Mouse (Mus musculus): ENCODE data around the gene Krtap27-1. TPM values are rescaled to one million over a fixed set of nuclear protein-coding genes. Genes with fewer than 3 reads are reported as not detected.
A peak's percentile ranks its signal among the peaks of the same experiment; 100 is the strongest.

Gene Krtap27-1
- polyA plus RNA-seq (2015; fragmentation: Nextera tagmentation; extraction: Ambion mirVana), result not detected in 2 replicates

GRCm38 (mm10) chr16:88671571-88671970 is at the start of gene Krtap27-1:
Gene Krtap27-1, minus strand, starts transcription at chr16:88671671.
- Histone ChIP-seq H3K4me3 (replicated peaks; ENCODE audit: low read length) (no peak within 1 kb of the TSS), H3K9me3 (replicated peaks; ENCODE audit: control insufficient read depth, low read length) (no peaks in the 10 kb centered on the region), H3K9ac (ENCODE audit: low read length) (no peak within 1 kb of the TSS), H3K36me3 (ENCODE audit: control insufficient read depth, insufficient read depth, low read length) (no peaks in the 10 kb centered on the region), H3K4me1 (ENCODE audit: control insufficient read depth, insufficient read depth, low read length) (no peaks in the 10 kb centered on the region), H3K27me3 (ENCODE audit: control insufficient read depth, insufficient read depth, low read length) (no peaks in the 10 kb centered on the region), H3K4me2 (ENCODE audit: low read depth, low read length) (no peak within 1 kb of the TSS), H3K27ac (ENCODE audit: low read length) (no peak within 1 kb of the TSS)
- WGBS, result 87% methylated on average over 4 of the region's 4 CpGs
- no peak for ATAC-seq (ENCODE audit: insufficient read depth, low FRiP score)

- ATAC-seq (ENCODE audit: insufficient read depth, low FRiP score), result no peak
- 41% methylated on average over 1 of the region's 1 CpGs for WGBS
- H3K9ac ChIP-seq (ENCODE audit: low read length), result no peak overlapping the region
- H3K9me3 ChIP-seq (replicated peaks; ENCODE audit: control insufficient read depth, low read length), result no peaks in the 10 kb centered on the region
- H3K4me3 ChIP-seq (replicated peaks; ENCODE audit: low read length), result no peak overlapping the region
- no peaks in the 10 kb centered on the region for H3K36me3 ChIP-seq (ENCODE audit: control insufficient read depth, insufficient read depth, low read length)
- no peaks in the 10 kb centered on the region for H3K4me1 ChIP-seq (ENCODE audit: control insufficient read depth, insufficient read depth, low read length)
- H3K4me2 ChIP-seq (ENCODE audit: low read depth, low read length), result no peak overlapping the region
- no peaks in the 10 kb centered on the region for H3K27me3 ChIP-seq (ENCODE audit: control insufficient read depth, insufficient read depth, low read length)
- no peak overlapping the region for H3K27ac ChIP-seq (ENCODE audit: low read length)
Observed at GRCm38 (mm10) chr16:88720031-88720430, 48.6 kb upstream of the Krtap27-1 start.

GRCm38 (mm10) chr16:88716549-88716948 is 45.1 kb upstream of the Krtap27-1 start:
- Histone ChIP-seq H3K4me2 (ENCODE audit: low read depth, low read length) (no peak overlapping the region), H3K27ac (ENCODE audit: low read length) (no peak overlapping the region), H3K4me1 (ENCODE audit: control insufficient read depth, insufficient read depth, low read length) (no peaks in the 10 kb centered on the region), H3K9ac (ENCODE audit: low read length) (no peak overlapping the region), H3K36me3 (ENCODE audit: control insufficient read depth, insufficient read depth, low read length) (no peaks in the 10 kb centered on the region), H3K27me3 (ENCODE audit: control insufficient read depth, insufficient read depth, low read length) (no peaks in the 10 kb centered on the region), H3K9me3 (replicated peaks; ENCODE audit: control insufficient read depth, low read length) (no peaks in the 10 kb centered on the region), H3K4me3 (replicated peaks; ENCODE audit: low read length) (no peak overlapping the region)
- ATAC-seq (ENCODE audit: insufficient read depth, low FRiP score), result no peak

GRCm38 (mm10) chr16:88711245-88711644 is 39.8 kb upstream of the Krtap27-1 start:
- Histone ChIP-seq H3K27me3 (ENCODE audit: control insufficient read depth, insufficient read depth, low read length) (no peaks in the 10 kb centered on the region), H3K27ac (ENCODE audit: low read length) (no peak overlapping the region), H3K36me3 (ENCODE audit: control insufficient read depth, insufficient read depth, low read length) (no peaks in the 10 kb centered on the region), H3K4me3 (replicated peaks; ENCODE audit: low read length) (no peak overlapping the region), H3K4me2 (ENCODE audit: low read depth, low read length) (no peak overlapping the region), H3K9ac (ENCODE audit: low read length) (no peak overlapping the region), H3K9me3 (replicated peaks; ENCODE audit: control insufficient read depth, low read length) (no peaks in the 10 kb centered on the region), H3K4me1 (ENCODE audit: control insufficient read depth, insufficient read depth, low read length) (no peaks in the 10 kb centered on the region)
- 81% methylated on average over 6 of the region's 6 CpGs for WGBS
- ATAC-seq (ENCODE audit: insufficient read depth, low FRiP score), result no peak

- peak; percentile 86; the same call in 1 of the 2 replicates for ATAC-seq (ENCODE audit: insufficient read depth, low FRiP score)
- H3K27me3 ChIP-seq (ENCODE audit: control insufficient read depth, insufficient read depth, low read length), result no peaks in the 10 kb centered on the region
- H3K27ac ChIP-seq (ENCODE audit: low read length), result no peak overlapping the region
- no peak overlapping the region for H3K4me3 ChIP-seq (replicated peaks; ENCODE audit: low read length)
- 56% methylated on average over 4 of the region's 4 CpGs for WGBS
- no peaks in the 10 kb centered on the region for H3K36me3 ChIP-seq (ENCODE audit: control insufficient read depth, insufficient read depth, low read length)
- no peak overlapping the region for H3K4me2 ChIP-seq (ENCODE audit: low read depth, low read length)
- no peak overlapping the region for H3K9ac ChIP-seq (ENCODE audit: low read length)
- H3K4me1 ChIP-seq (ENCODE audit: control insufficient read depth, insufficient read depth, low read length), result no peaks in the 10 kb centered on the region
- no peaks in the 10 kb centered on the region for H3K9me3 ChIP-seq (replicated peaks; ENCODE audit: control insufficient read depth, low read length)
Observed at GRCm38 (mm10) chr16:88710757-88711156, 39.3 kb upstream of the Krtap27-1 start.

GRCm38 (mm10) chr16:88707496-88708012 is 36.1 kb upstream of the Krtap27-1 start, which contains the start of gene 2310061N02Rik:
Gene 2310061N02Rik, minus strand, starts transcription at chr16:88707962.
- Histone ChIP-seq H3K4me1 (ENCODE audit: control insufficient read depth, insufficient read depth, low read length) (no peaks in the 10 kb centered on the region), H3K4me3 (replicated peaks; ENCODE audit: low read length) (no peak within 1 kb of the TSS), H3K4me2 (ENCODE audit: low read depth, low read length) (no peak within 1 kb of the TSS), H3K27ac (ENCODE audit: low read length) (no peak within 1 kb of the TSS), H3K9ac (ENCODE audit: low read length) (no peak within 1 kb of the TSS), H3K27me3 (ENCODE audit: control insufficient read depth, insufficient read depth, low read length) (no peaks in the 10 kb centered on the region), H3K36me3 (ENCODE audit: control insufficient read depth, insufficient read depth, low read length) (no peaks in the 10 kb centered on the region), H3K9me3 (replicated peaks; ENCODE audit: control insufficient read depth, low read length) (no peaks in the 10 kb centered on the region)
- ATAC-seq (ENCODE audit: insufficient read depth, low FRiP score), result no peak
- 91% methylated on average over 10 of the region's 10 CpGs for WGBS

GRCm38 (mm10) chr16:88701072-88701864 is 29.8 kb upstream of the Krtap27-1 start:
- Histone ChIP-seq H3K9ac (ENCODE audit: low read length) (no peak overlapping the region), H3K4me2 (ENCODE audit: low read depth, low read length) (no peak overlapping the region), H3K27me3 (ENCODE audit: control insufficient read depth, insufficient read depth, low read length) (no peaks in the 10 kb centered on the region), H3K36me3 (ENCODE audit: control insufficient read depth, insufficient read depth, low read length) (no peaks in the 10 kb centered on the region), H3K4me3 (replicated peaks; ENCODE audit: low read length) (no peak overlapping the region), H3K4me1 (ENCODE audit: control insufficient read depth, insufficient read depth, low read length) (no peaks in the 10 kb centered on the region), H3K9me3 (replicated peaks; ENCODE audit: control insufficient read depth, low read length) (no peaks in the 10 kb centered on the region), H3K27ac (ENCODE audit: low read length) (no peak overlapping the region)
- ATAC-seq (ENCODE audit: insufficient read depth, low FRiP score), result no peak
- WGBS, result 40% methylated on average over 4 of the region's 4 CpGs

- Histone ChIP-seq H3K9me3 (replicated peaks; ENCODE audit: control insufficient read depth, low read length) (no peaks in the 10 kb centered on the region), H3K36me3 (ENCODE audit: control insufficient read depth, insufficient read depth, low read length) (no peaks in the 10 kb centered on the region), H3K27ac (ENCODE audit: low read length) (no peak overlapping the region), H3K4me1 (ENCODE audit: control insufficient read depth, insufficient read depth, low read length) (no peaks in the 10 kb centered on the region), H3K4me3 (replicated peaks; ENCODE audit: low read length) (no peak overlapping the region), H3K27me3 (ENCODE audit: control insufficient read depth, insufficient read depth, low read length) (no peaks in the 10 kb centered on the region), H3K4me2 (ENCODE audit: low read depth, low read length) (no peak overlapping the region), H3K9ac (ENCODE audit: low read length) (no peak overlapping the region)
- no peak for ATAC-seq (ENCODE audit: insufficient read depth, low FRiP score)
- WGBS, result 80% methylated on average over 4 of the region's 4 CpGs
Observed at GRCm38 (mm10) chr16:88696256-88696655, 24.8 kb upstream of the Krtap27-1 start.

- Histone ChIP-seq H3K4me3 (replicated peaks; ENCODE audit: low read length) (no peak overlapping the region), H3K4me1 (ENCODE audit: control insufficient read depth, insufficient read depth, low read length) (no peaks in the 10 kb centered on the region), H3K27ac (ENCODE audit: low read length) (no peak overlapping the region), H3K9ac (ENCODE audit: low read length) (no peak overlapping the region), H3K9me3 (replicated peaks; ENCODE audit: control insufficient read depth, low read length) (no peaks in the 10 kb centered on the region), H3K4me2 (ENCODE audit: low read depth, low read length) (no peak overlapping the region), H3K27me3 (ENCODE audit: control insufficient read depth, insufficient read depth, low read length) (no peaks in the 10 kb centered on the region), H3K36me3 (ENCODE audit: control insufficient read depth, insufficient read depth, low read length) (no peaks in the 10 kb centered on the region)
- 41% methylated on average over 2 of the region's 2 CpGs for WGBS
- no peak for ATAC-seq (ENCODE audit: insufficient read depth, low FRiP score)
Observed at GRCm38 (mm10) chr16:88681282-88681681, 9.8 kb upstream of the Krtap27-1 start.

Measured in stomach, embryonic 16.5 days (tissue).